Mouse (Mus musculus) olfactory bulb, adult 2 months (tissue): Measurements from ENCODE around the gene Gif.

ENCODE experiments used
- CTCF ChIP-seq: fragments of 200-500 bp; IDR thresholded peaks from 2 replicates; pipeline ENCODE4 v1.5.1; 2012; ENCODE audit warnings: low read depth, mild to moderate bottlenecking, low read length, moderate library complexity; ENCODE audit not compliant: insufficient read depth
- POLR2A ChIP-seq: fragments of 200-500 bp; IDR thresholded peaks from 2 replicates; pipeline ENCODE4 v1.6.1; 2012; ENCODE audit warnings: mild to moderate bottlenecking, low read depth, low read length, moderate library complexity; ENCODE audit not compliant: insufficient read depth

- no peak for TF ChIP-seq CTCF
- no peak for TF ChIP-seq POLR2A
Observed at GRCm38 (mm10) chr19:11712451-11712850, 34.9 kb upstream of the Gif start.
